Mouse (Mus musculus): Measurements from ENCODE around the gene Pus10. TPM values are rescaled to one million over a fixed set of nuclear protein-coding genes. Genes with fewer than 3 reads are reported as not detected.
A peak's percentile ranks its signal among the peaks of the same experiment; 100 is the strongest.
"Not testable (repeated sequence)": the region's sequence is repeated elsewhere in the genome, so short reads cannot be mapped to it uniquely, and the experiment has no call there.

Gene Pus10
- polyA plus RNA-seq, 1 experiment from 2014 or later = 11.9 TPM

DNA sequence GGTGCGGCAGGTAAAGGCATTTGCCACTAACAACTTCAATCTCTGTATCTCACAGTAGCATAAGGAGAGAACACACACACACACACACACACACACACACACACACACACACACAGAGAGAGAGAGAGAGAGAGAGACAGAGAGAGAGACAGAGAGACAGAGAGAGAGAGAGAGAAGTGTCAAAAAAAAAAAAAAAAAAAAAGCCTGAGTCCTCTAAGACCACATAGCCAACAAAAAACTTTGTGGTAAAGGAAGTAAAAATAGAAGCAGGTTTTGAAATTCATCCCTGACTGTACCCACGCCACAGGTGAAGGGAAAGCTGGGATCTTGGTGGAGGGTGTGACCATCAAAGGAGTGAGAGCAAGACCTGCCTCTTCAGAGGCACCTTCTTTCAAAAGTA, 92.7 kb downstream of the Pus10 start:
- H3K27me3 ChIP-seq = no peaks in the 10 kb centered on the region
- WGBS (ENCODE audit: insufficient replicate concordance) = 37% methylated on average over 2 of the region's 2 CpGs
- H3K4me1 ChIP-seq (replicated peaks) = no peaks in the 10 kb centered on the region
- ATAC-seq (ENCODE audit: insufficient read depth) = no peak
- no peaks in the 10 kb centered on the region for H3K9me3 ChIP-seq (replicated peaks)
- no peak overlapping the region for H3K4me2 ChIP-seq
- no peak overlapping the region for H3K27ac ChIP-seq (replicated peaks)
- no peak overlapping the region for H3K4me3 ChIP-seq (replicated peaks)
- no peak overlapping the region for H3K9ac ChIP-seq
- H3K36me3 ChIP-seq (replicated peaks) = no peaks in the 10 kb centered on the region

DNA sequence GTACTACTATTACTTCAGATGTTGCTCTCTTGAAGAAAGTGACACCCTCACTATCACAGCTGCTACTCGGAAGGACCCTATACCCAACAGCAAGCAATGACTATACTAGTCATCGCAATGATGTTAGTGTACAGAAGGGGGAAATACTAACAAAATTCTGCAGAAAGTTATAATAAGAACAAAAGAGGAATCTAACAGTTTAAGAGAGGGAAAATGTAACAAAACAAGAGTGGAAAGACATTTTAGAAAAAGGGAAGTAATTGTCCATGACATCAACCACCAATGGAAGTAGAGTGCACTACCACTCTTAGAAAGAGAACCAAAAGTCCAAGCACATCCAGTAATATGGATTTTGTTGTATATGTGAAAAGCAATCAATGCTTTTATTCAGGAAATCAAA, 97.2 kb downstream of the Pus10 start:
- Histone ChIP-seq H3K4me2 (no peak overlapping the region), H3K9me3 (replicated peaks) (no peaks in the 10 kb centered on the region)

DNA sequence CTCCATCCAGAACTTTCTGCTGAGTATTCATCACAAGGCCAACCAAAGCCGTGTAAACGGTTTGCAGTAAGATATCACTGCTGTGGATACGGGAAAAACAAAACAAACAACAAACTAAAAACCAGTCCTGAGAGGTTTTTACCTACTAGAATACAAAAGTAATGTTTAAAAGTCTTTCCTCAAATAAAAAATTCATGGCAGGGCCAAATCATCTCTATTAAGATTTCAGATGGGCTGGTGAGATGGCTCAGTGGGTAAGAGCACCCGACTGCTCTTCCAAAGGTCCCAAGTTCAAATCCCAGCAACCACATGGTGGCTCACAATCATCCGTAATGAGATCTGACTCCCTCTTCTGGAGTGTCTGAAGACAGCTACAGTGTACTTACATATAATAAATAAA, 101.9 kb downstream of the Pus10 start:
- Histone ChIP-seq H3K27me3 (peaks cover 26% of the 10 kb centered on the region), H3K4me1 (replicated peaks) (peaks cover 19% of the 10 kb centered on the region)
- 61% methylated on average over 5 of the region's 5 CpGs for WGBS (ENCODE audit: insufficient replicate concordance)
- H3K4me2 ChIP-seq; H3K36me3 ChIP-seq (replicated peaks); H3K9me3 ChIP-seq (replicated peaks); H3K27ac ChIP-seq (replicated peaks); H3K9ac ChIP-seq; H3K4me3 ChIP-seq (replicated peaks); ATAC-seq (ENCODE audit: insufficient read depth): not testable (repeated sequence)

More for the DNA sequence above, 97.2 kb downstream of the Pus10 start:
- Histone ChIP-seq H3K4me3 (replicated peaks) (no peak overlapping the region), H3K9ac (no peak overlapping the region), H3K36me3 (replicated peaks) (no peaks in the 10 kb centered on the region), H3K27me3 (no peaks in the 10 kb centered on the region), H3K4me1 (replicated peaks) (no peaks in the 10 kb centered on the region), H3K27ac (replicated peaks) (no peak overlapping the region)
- no peak for ATAC-seq (ENCODE audit: insufficient read depth)
- 69% methylated on average over 2 of the region's 2 CpGs for WGBS (ENCODE audit: insufficient replicate concordance)

DNA sequence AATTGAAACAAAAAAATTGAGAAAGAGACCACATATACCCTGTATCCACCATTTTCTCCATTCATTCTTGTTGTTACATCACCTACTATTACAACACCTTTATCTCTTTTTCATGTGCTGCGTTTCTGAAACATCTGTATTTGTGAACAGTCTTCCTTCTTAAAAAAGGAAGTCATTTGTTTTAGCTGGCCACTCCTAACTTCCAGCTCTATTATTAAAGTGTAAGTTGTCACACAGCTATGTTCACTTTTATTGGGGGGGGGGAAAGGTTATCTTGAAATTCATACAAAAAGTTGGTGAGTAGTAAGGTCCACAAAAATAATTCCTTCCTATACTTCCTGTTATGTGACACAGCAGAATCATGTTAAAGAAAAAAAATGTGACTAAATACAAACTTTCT, 102.5 kb downstream of the Pus10 start:
- H3K27ac ChIP-seq (replicated peaks) = no peak overlapping the region
- no peak overlapping the region for H3K4me2 ChIP-seq
- no peak overlapping the region for H3K9ac ChIP-seq
- no peak overlapping the region for H3K4me3 ChIP-seq (replicated peaks)
- peaks cover 30% of the 10 kb centered on the region for H3K27me3 ChIP-seq
- H3K36me3 ChIP-seq (replicated peaks) = no peaks in the 10 kb centered on the region
- H3K4me1 ChIP-seq (replicated peaks) = peaks cover 19% of the 10 kb centered on the region
- ATAC-seq (ENCODE audit: insufficient read depth) = no peak
- 8% methylated on average over 1 of the region's 1 CpGs for WGBS (ENCODE audit: insufficient replicate concordance)
- no peaks in the 10 kb centered on the region for H3K9me3 ChIP-seq (replicated peaks)

DNA sequence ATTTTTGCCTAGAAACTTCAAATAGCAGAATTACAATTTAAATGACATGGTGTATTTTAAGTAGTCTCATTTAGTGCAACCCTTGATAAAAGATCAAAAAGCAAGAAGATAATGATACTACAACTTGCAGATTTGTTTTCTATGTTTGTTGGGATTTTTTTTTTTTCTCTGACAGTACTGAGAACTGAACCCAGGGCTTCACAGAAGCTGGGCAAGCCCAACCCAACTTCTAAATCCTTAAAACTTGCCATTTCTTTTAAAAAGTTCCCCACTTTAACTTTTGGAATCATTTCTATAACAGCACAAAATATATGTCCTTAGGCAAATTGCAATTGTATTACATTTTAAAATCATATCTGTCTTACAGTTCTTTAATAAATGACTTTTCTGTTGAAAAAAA, 103.6 kb downstream of the Pus10 start:
- Histone ChIP-seq H3K4me1 (replicated peaks) (peaks cover 19% of the 10 kb centered on the region), H3K36me3 (replicated peaks) (no peaks in the 10 kb centered on the region), H3K27ac (replicated peaks) (no peak overlapping the region), H3K9ac (no peak overlapping the region), H3K27me3 (peaks cover 30% of the 10 kb centered on the region), H3K4me2 (no peak overlapping the region), H3K4me3 (replicated peaks) (no peak overlapping the region), H3K9me3 (replicated peaks) (no peaks in the 10 kb centered on the region)
- no peak for ATAC-seq (ENCODE audit: insufficient read depth)

DNA sequence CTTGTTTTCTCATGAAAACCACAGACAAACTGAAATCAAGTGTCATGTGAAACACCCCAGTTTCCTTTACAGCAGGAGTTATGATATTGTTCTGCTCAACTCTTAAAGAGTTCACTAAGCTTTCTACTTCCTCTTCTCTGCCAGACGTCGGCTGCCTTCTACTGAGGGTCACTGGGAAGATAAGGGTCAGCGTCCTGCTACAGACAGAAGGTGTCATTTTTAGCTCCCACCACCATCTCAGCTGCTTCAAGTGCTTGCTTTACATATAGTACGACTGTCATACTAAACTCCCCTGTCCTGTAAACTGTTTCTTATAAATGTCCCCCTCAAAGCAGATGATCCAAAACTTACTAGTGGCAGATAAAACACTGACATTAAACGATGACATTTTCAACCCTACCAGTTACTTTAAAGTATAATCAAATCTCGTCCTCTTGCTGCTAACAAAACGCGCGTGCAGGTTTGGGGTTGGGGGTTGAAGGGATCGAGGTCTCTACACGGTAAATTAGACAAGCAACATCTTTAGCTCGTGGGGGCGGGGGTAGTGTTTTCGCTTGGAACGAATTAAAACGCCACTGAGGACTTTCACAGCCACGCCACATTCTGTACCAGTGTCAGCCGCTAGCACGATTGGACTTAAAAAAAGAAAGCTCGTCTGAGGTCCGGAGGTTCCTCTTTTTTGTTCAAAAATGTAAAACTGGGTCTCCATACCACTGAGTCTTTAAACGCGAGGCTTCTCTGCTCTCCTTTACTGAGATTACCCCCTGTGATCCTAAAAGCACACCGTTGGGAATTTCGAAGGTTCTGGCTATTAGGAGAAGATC, 104.4 kb downstream of the Pus10 start:
- H3K4me1 ChIP-seq (replicated peaks) = peaks cover 19% of the 10 kb centered on the region
- peak overlapping the region; percentile 88 for H3K4me2 ChIP-seq
- no peaks in the 10 kb centered on the region for H3K36me3 ChIP-seq (replicated peaks)
- peak overlapping the region; percentile 70 for H3K4me3 ChIP-seq (replicated peaks)
- H3K9me3 ChIP-seq (replicated peaks) = no peaks in the 10 kb centered on the region
- peaks cover 30% of the 10 kb centered on the region for H3K27me3 ChIP-seq
- peak overlapping the region; percentile 56; the same call in 1 of the 2 replicates for H3K9ac ChIP-seq
- under 1% methylated on average over 25 of the region's 25 CpGs for WGBS (ENCODE audit: insufficient replicate concordance)
- H3K27ac ChIP-seq (replicated peaks) = peak overlapping the region; percentile 85
- ATAC-seq (ENCODE audit: insufficient read depth) = peak; percentile 11

DNA sequence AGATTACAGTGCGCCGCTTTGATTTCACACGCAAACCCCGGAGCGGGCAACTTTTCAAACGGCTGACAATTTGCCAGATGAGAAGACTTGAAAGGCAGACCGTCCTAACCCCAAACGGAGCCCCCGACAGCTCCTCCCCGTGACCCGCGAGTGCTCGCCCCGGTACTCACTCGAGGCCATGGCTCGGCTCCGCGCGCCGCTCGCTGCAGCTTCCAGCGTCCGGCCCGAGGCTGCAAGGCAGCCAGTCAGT, 105.0 kb downstream of the Pus10 start:
- Histone ChIP-seq H3K27me3 (peaks cover 30% of the 10 kb centered on the region), H3K4me3 (replicated peaks) (peak overlapping the region; percentile 70), H3K9ac (peak overlapping the region; percentile 56; the same call in 1 of the 2 replicates), H3K4me2 (peak overlapping the region; percentile 88), H3K27ac (replicated peaks) (peak overlapping the region; percentile 85), H3K9me3 (replicated peaks) (no peaks in the 10 kb centered on the region), H3K36me3 (replicated peaks) (no peaks in the 10 kb centered on the region), H3K4me1 (replicated peaks) (peaks cover 19% of the 10 kb centered on the region)
- ATAC-seq (ENCODE audit: insufficient read depth) = no peak
- WGBS (ENCODE audit: insufficient replicate concordance) = under 1% methylated on average over 24 of the region's 24 CpGs

DNA sequence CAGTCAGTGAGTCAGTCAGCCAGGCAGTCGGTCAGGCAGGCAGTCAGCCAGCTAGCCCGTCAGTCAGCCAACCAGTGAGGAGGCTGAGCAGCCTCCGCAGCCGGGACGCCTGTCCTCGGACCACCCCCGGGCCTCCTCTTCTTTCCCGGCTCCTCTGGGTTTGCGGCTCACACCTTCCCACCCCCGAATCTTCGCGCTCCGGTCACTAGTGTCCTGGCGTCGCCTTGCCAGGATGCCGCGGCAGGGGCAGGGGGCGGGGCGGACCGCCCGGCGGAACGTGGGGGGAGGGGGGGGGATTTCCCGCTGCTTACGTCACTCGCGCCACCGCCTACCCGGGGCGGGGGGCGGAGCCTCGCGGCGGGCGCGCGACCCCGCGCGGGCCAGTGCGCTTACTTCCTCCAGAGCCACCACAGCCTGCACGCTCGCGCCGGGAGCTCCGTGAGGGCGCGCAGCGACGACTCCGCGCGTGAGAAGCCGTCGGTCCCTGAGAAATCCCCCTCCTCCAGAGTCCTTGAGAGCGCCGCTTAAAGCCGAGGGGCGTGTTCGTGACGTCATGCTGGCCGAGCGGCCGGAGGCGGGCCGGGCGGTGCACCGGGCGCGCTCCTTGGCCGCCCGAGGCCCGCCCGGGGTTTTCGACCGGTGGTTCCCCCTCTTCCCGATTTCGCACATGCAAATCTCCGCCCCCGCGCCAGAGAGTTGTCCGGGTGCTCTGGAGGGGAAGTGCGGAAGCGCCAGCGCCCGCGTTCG, 105.5 kb downstream of the Pus10 start, which contains the start of gene Rel:
Gene Rel, minus strand, starts transcription at position 211 of the 747 bp plus-strand sequence.
- peak within 1 kb of the TSS; percentile 70 for H3K4me3 ChIP-seq (replicated peaks)
- peaks cover 19% of the 10 kb centered on the region for H3K4me1 ChIP-seq (replicated peaks)
- WGBS (ENCODE audit: insufficient replicate concordance) = under 1% methylated on average over 87 of the region's 88 CpGs
- H3K27me3 ChIP-seq = peaks cover 30% of the 10 kb centered on the region
- no peaks in the 10 kb centered on the region for H3K36me3 ChIP-seq (replicated peaks)
- peak; percentile 78 for ATAC-seq (ENCODE audit: insufficient read depth)
- peak within 1 kb of the TSS; percentile 56 for H3K9ac ChIP-seq
- H3K4me2 ChIP-seq = peak within 1 kb of the TSS; percentile 88
- no peaks in the 10 kb centered on the region for H3K9me3 ChIP-seq (replicated peaks)
- peak within 1 kb of the TSS; percentile 85 for H3K27ac ChIP-seq (replicated peaks)

DNA sequence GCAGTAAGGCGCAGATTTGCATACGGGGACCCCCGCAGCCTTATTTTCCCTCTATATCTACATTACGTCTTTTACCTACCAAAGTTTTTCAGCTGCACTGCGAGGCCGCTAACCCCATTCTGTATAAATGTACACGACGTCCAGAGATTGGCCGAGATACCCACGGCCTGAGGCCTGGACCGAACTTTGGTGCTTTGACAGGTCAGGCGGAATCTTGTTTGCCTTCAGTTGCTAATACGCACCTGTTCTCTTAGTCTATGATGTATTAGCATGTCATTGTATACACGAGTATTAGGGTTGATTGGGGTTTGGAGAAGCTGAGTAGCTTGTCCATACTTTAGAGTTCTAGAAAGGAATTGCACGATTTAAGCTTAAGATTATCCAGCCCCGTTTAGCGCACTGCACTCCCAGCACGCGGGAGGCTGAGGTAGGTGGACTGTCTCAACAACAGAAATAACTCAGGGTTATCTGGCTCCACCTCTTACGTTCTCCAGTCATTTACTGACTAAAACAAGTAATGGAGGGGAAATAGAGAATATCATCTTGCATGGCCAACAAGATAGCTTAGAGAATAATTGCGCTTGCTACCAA, 106.1 kb downstream of the Pus10 start:
- 8% methylated on average over 21 of the region's 21 CpGs for WGBS (ENCODE audit: insufficient replicate concordance)
- ATAC-seq (ENCODE audit: insufficient read depth) = peak; percentile 25
- Histone ChIP-seq H3K27me3 (peaks cover 30% of the 10 kb centered on the region), H3K4me3 (replicated peaks) (peak overlapping the region; percentile 70), H3K27ac (replicated peaks) (peak overlapping the region; percentile 85), H3K9ac (peak overlapping the region; percentile 56), H3K36me3 (replicated peaks) (no peaks in the 10 kb centered on the region), H3K4me2 (peak overlapping the region; percentile 88), H3K4me1 (replicated peaks) (peaks cover 19% of the 10 kb centered on the region), H3K9me3 (replicated peaks) (no peaks in the 10 kb centered on the region)

DNA sequence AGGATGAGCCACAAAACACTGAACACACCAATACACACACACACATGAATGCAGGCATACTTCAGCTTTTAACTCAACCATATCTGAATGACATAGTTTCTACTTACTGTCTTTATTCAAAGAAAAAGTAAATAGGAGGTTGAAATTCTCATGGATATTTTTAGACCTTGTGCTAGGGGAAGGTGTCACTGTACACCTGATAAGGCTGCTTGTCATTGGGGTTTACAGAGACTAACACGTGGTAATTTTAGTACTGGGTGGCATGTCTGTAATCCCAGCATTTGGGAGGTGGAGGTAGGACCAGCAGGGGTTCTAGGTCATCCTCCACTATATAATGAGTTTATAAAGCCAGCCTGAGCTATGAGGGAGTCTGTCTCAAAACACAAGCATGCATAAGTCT, 107.0 kb downstream of the Pus10 start:
- H3K9ac ChIP-seq = no peak overlapping the region
- H3K27me3 ChIP-seq = peaks cover 30% of the 10 kb centered on the region
- 9% methylated on average over 1 of the region's 1 CpGs for WGBS (ENCODE audit: insufficient replicate concordance)
- H3K36me3 ChIP-seq (replicated peaks) = no peaks in the 10 kb centered on the region
- H3K9me3 ChIP-seq (replicated peaks) = no peaks in the 10 kb centered on the region
- no peak overlapping the region for H3K4me3 ChIP-seq (replicated peaks)
- H3K27ac ChIP-seq (replicated peaks) = no peak overlapping the region
- no peak overlapping the region for H3K4me2 ChIP-seq
- peaks cover 19% of the 10 kb centered on the region for H3K4me1 ChIP-seq (replicated peaks)
- ATAC-seq (ENCODE audit: insufficient read depth) = no peak

DNA sequence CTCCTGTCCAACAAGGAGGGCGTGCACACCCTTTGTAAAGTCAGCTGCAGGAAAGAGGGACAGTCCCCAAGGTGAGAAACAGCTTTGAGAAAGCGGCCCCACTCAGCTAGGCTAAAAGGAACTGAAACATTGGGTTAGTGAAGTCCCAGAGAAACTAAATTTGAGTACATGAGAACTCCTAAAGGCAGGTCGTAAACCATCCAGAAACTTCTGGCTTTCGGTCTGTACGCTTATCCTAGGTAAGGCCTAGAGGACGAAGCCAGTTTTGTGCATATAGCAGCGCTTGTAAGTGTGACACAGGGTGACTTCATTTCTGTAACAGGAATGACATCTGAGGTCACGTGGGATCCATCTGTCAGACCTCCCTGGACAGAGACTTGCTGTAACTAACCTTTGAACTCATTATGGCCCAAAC, 113.3 kb downstream of the Pus10 start:
- no peak for ATAC-seq (ENCODE audit: insufficient read depth)
- H3K4me1 ChIP-seq (replicated peaks) = no peaks in the 10 kb centered on the region
- whole genome bisulfite sequencing (ENCODE audit: insufficient replicate concordance) = 65% methylated on average over 8 of the region's 8 CpGs

More for the DNA sequence above, 113.3 kb downstream of the Pus10 start:
- Histone ChIP-seq H3K36me3 (replicated peaks) (no peaks in the 10 kb centered on the region), H3K9me3 (replicated peaks) (no peaks in the 10 kb centered on the region), H3K4me2 (no peak overlapping the region), H3K27ac (replicated peaks) (no peak overlapping the region), H3K27me3 (no peaks in the 10 kb centered on the region; the same call in 1 of the 2 replicates), H3K4me3 (replicated peaks) (no peak overlapping the region), H3K9ac (no peak overlapping the region)

All from liver, embryonic 15.5 days (tissue).